ENCODE assay signal across 14 mouse cellular contexts in genomic region chr10:17549711-17550637, GRCm38 (mm10).
DNase-seq lines count a peak whose midpoint lies in the region; ATAC-seq lines count a peak whose summit lies in the region.
"Had no signal": no experiment of that assay in that cellular context is flagged by ENCODE, and none has a peak within 500 bp of the region (broad histone marks: within the 10 kb centered on the region; RNA-seq: fewer than 3 reads in every experiment).

No protein-coding gene starts in this region.

- peaks cover 22% of the 10 kb centered on the region for H3K4me1 ChIP-seq in liver, embryonic 12.5 days
- H3K4me1 ChIP-seq in kidney, embryonic 14.5 days (ENCODE audit: control insufficient read depth, insufficient read depth, low read length): no peaks in the 10 kb centered on the region
- H3K4me1 ChIP-seq: embryonic facial prominence, embryonic 12.5 days; forebrain, embryonic 12.5 days had no signal

- ATAC-seq in liver, embryonic 12.5 days: peak; percentile 77
- ATAC-seq in kidney, embryonic 14.5 days (ENCODE audit: low FRiP score, low TSS enrichment): peak; percentile 79; the same call in 1 of the 2 replicates
- ATAC-seq in megakaryocyte-erythroid progenitor cell, adult 5-6 weeks (replicated peaks; ENCODE audit: low FRiP score, low TSS enrichment, poor library complexity, severe bottlenecking): peak; percentile 33; the same call in 1 of the 2 replicates

- no peak overlapping the region for H3K4me2 ChIP-seq in liver, embryonic 12.5 days
- no peak overlapping the region for H3K4me2 ChIP-seq in kidney, embryonic 14.5 days (replicated peaks; ENCODE audit: low read depth, low read length)
- H3K4me2 ChIP-seq: embryonic facial prominence, embryonic 12.5 days; forebrain, embryonic 12.5 days; hindbrain, embryonic 14.5 days had no signal

- no peak overlapping the region for H3K27ac ChIP-seq in liver, embryonic 12.5 days
- peak overlapping the region; percentile 7; the same call in 1 of the 2 replicates for H3K27ac ChIP-seq in kidney, embryonic 14.5 days (ENCODE audit: low read depth, low read length)
- H3K27ac ChIP-seq: embryonic facial prominence, embryonic 12.5 days; forebrain, embryonic 12.5 days; hindbrain, embryonic 14.5 days; left cerebral cortex, adult 2 months had no signal

- intact Hi-C loops in left cerebral cortex, postnatal 36 days (cut with DNase I): no loop called here
- intact Hi-C loops in left cerebral cortex, postnatal 4 days (cut with DNase I): no loop called here

- WGBS in liver, embryonic 12.5 days (ENCODE audit: insufficient replicate concordance): 62% methylated on average over 6 of the region's 6 CpGs
- 57% methylated on average over 6 of the region's 6 CpGs for WGBS in kidney, embryonic 14.5 days

- DNase-seq in liver: no peak
- peak; percentile 90 for DNase-seq in Muller cell, postnatal 12 days (ENCODE audit: inconsistent ontology term)
- DNase-seq in left cerebral cortex, postnatal 36 days (ENCODE audit: low spot score in 2 of 2): no peak
- no peak for DNase-seq in thymus, postnatal 0 days (ENCODE audit: low spot score)
- DNase-seq in left cerebral cortex, postnatal 4 days: no peak
- DNase-seq: cerebellum, postnatal 10 days; right cerebral cortex, postnatal 4 days had no signal

- H3K36me3 ChIP-seq in liver, embryonic 12.5 days: no peaks in the 10 kb centered on the region
- no peaks in the 10 kb centered on the region for H3K36me3 ChIP-seq in kidney, embryonic 14.5 days (ENCODE audit: control insufficient read depth, insufficient read depth, low read length)
- H3K36me3 ChIP-seq: embryonic facial prominence, embryonic 12.5 days; forebrain, embryonic 12.5 days had no signal

- H3K9ac ChIP-seq in liver, embryonic 12.5 days: no peak overlapping the region
- H3K9ac ChIP-seq in kidney, embryonic 14.5 days (ENCODE audit: low read depth, low read length): no peak overlapping the region
- H3K9ac ChIP-seq: embryonic facial prominence, embryonic 12.5 days; forebrain, embryonic 12.5 days; hindbrain, embryonic 14.5 days had no signal

- H3K4me3 ChIP-seq in liver, embryonic 12.5 days: no peak overlapping the region
- H3K4me3 ChIP-seq in kidney, embryonic 14.5 days (ENCODE audit: low read length): no peak overlapping the region
- H3K4me3 ChIP-seq: embryonic facial prominence, embryonic 12.5 days; forebrain, embryonic 12.5 days; left cerebral cortex, adult 2 months had no signal

- H3K9me3 ChIP-seq in liver, embryonic 12.5 days (replicated peaks): no peaks in the 10 kb centered on the region
- H3K9me3 ChIP-seq in kidney, embryonic 14.5 days (ENCODE audit: control insufficient read depth, low read length): no peaks in the 10 kb centered on the region
- H3K9me3 ChIP-seq: embryonic facial prominence, embryonic 12.5 days; forebrain, embryonic 12.5 days had no signal

- no peaks in the 10 kb centered on the region; the same call in 1 of the 2 replicates for H3K27me3 ChIP-seq in liver, embryonic 12.5 days (replicated peaks)
- no peaks in the 10 kb centered on the region; the same call in 1 of the 2 replicates for H3K27me3 ChIP-seq in kidney, embryonic 14.5 days (ENCODE audit: control insufficient read depth, insufficient read depth, low read length)
- H3K27me3 ChIP-seq: embryonic facial prominence, embryonic 12.5 days; forebrain, embryonic 12.5 days had no signal
